ENCODE assay signal across 21 mouse cellular contexts in genomic region chr11:53809354-53809753, GRCm38 (mm10). TPM values are rescaled to one million over a fixed set of nuclear protein-coding genes. Genes with fewer than 3 reads are reported as not detected.
A peak's percentile ranks its signal among the peaks of the same experiment; 100 is the strongest.
DNase-seq lines count a peak whose midpoint lies in the region; ATAC-seq and TF ChIP-seq lines count a peak whose summit lies in the region.
"Had no signal": no experiment of that assay in that cellular context is flagged by ENCODE, and none has a peak within 500 bp of the region (broad histone marks: within the 10 kb centered on the region; RNA-seq: fewer than 3 reads in every experiment).

No protein-coding gene starts in this region.

- WGBS in lung, embryonic 15.5 days = 31% methylated on average over 5 of the region's 5 CpGs
- WGBS in small intestine, adult 2 months = 70% methylated on average over 5 of the region's 5 CpGs
- 51% methylated on average over 5 of the region's 5 CpGs for WGBS in forebrain, embryonic 15.5 days
- WGBS in forebrain, embryonic 11.5 days = 53% methylated on average over 5 of the region's 5 CpGs

- H3K27me3 ChIP-seq in lung, embryonic 15.5 days = no peaks in the 10 kb centered on the region
- H3K27me3 ChIP-seq in small intestine, adult 2 months (ENCODE audit: control insufficient read depth, insufficient read depth, low read length) = no peaks in the 10 kb centered on the region
- H3K27me3 ChIP-seq in forebrain, embryonic 15.5 days = no peaks in the 10 kb centered on the region
- H3K27me3 ChIP-seq in forebrain, embryonic 11.5 days (ENCODE audit: control insufficient read depth, insufficient read depth, low read length) = no peaks in the 10 kb centered on the region
- H3K27me3 ChIP-seq: embryonic facial prominence, embryonic 15.5 days; limb, embryonic 13.5 days had no signal

- no peak for DNase-seq in gastrocnemius, adult 2 months
- DNase-seq in gastrocnemius, postnatal 10 days = no peak
- DNase-seq in layer of hippocampus, adult 9-11 months = no peak
- DNase-seq in forebrain, embryonic 11.5 days (ENCODE audit: low spot score) = no peak
- DNase-seq: adrenal gland, postnatal 25 days; cerebellum, adult 11-12 months; cerebellum, postnatal 25 days; embryo, embryonic 11 days; kidney, adult 8-10 months; layer of hippocampus, postnatal 36 days; thymus, postnatal 14 days had no signal

- H3K4me3 ChIP-seq in gastrocnemius, adult 2 months = no peak overlapping the region
- no peak overlapping the region for H3K4me3 ChIP-seq in brown adipose tissue, adult 24 weeks (ENCODE audit: insufficient read depth, low read depth, low read length)
- H3K4me3 ChIP-seq in lung, embryonic 15.5 days = no peak overlapping the region
- no peak overlapping the region for H3K4me3 ChIP-seq in small intestine, adult 2 months (ENCODE audit: low read depth, low read length)
- no peak overlapping the region for H3K4me3 ChIP-seq in forebrain, embryonic 15.5 days
- H3K4me3 ChIP-seq in forebrain, embryonic 11.5 days (ENCODE audit: low read depth, low read length) = no peak overlapping the region
- H3K4me3 ChIP-seq: embryonic facial prominence, embryonic 15.5 days; limb, embryonic 13.5 days had no signal

- H3K9me3 ChIP-seq in lung, embryonic 15.5 days = no peaks in the 10 kb centered on the region
- H3K9me3 ChIP-seq in forebrain, embryonic 15.5 days = no peaks in the 10 kb centered on the region
- H3K9me3 ChIP-seq in forebrain, embryonic 11.5 days (ENCODE audit: control insufficient read depth, low read length) = no peaks in the 10 kb centered on the region
- H3K9me3 ChIP-seq: embryonic facial prominence, embryonic 15.5 days; limb, embryonic 13.5 days had no signal

- no peaks in the 10 kb centered on the region for H3K36me3 ChIP-seq in lung, embryonic 15.5 days
- H3K36me3 ChIP-seq in small intestine, adult 2 months (ENCODE audit: control insufficient read depth, insufficient read depth, low read length) = 0 out of 2 replicates have a peak, but pooled peaks cover 1% of the 10 kb centered on the region
- H3K36me3 ChIP-seq in forebrain, embryonic 15.5 days = no peaks in the 10 kb centered on the region
- H3K36me3 ChIP-seq in forebrain, embryonic 11.5 days (ENCODE audit: control insufficient read depth, insufficient read depth, low read length) = no peaks in the 10 kb centered on the region
- H3K36me3 ChIP-seq: embryonic facial prominence, embryonic 15.5 days; limb, embryonic 13.5 days had no signal

- no peak for ATAC-seq in lung, embryonic 15.5 days (ENCODE audit: borderline replicate concordance, extremely low read depth, low FRiP score, low TSS enrichment)
- ATAC-seq in forebrain, embryonic 15.5 days (replicated peaks) = no peak
- no peak for ATAC-seq in forebrain, embryonic 11.5 days (replicated peaks; ENCODE audit: low FRiP score)
- ATAC-seq: hindbrain, embryonic 16.5 days had no signal

- peaks cover 44% of the 10 kb centered on the region for H3K4me1 ChIP-seq in brown adipose tissue, adult 24 weeks (ENCODE audit: control insufficient read depth, insufficient read depth, insufficient read length, low read length)
- peaks cover 7% of the 10 kb centered on the region; the same call in 1 of the 2 replicates for H3K4me1 ChIP-seq in lung, embryonic 15.5 days
- H3K4me1 ChIP-seq in small intestine, adult 2 months (ENCODE audit: control insufficient read depth, insufficient read depth, insufficient read length, low read length) = peaks cover 18% of the 10 kb centered on the region
- H3K4me1 ChIP-seq in forebrain, embryonic 15.5 days = no peaks in the 10 kb centered on the region
- no peaks in the 10 kb centered on the region for H3K4me1 ChIP-seq in forebrain, embryonic 11.5 days (replicated peaks; ENCODE audit: control insufficient read depth, insufficient read depth, low read length)
- H3K4me1 ChIP-seq: embryonic facial prominence, embryonic 15.5 days had no signal

- TF ChIP-seq POLR2A in small intestine, adult 2 months (IDR thresholded peaks at IDR 0.05; ENCODE audit: low read depth, low read length) = no peak

- TF ChIP-seq CTCF in gastrocnemius, adult 2 months (IDR thresholded peaks at IDR 0.05) = no peak
- no peak for TF ChIP-seq CTCF in small intestine, adult 2 months (IDR thresholded peaks at IDR 0.05; ENCODE audit: extremely low read depth, insufficient read length, insufficient replicate concordance, low read depth, low read length)

- no peak overlapping the region for H3K4me2 ChIP-seq in lung, embryonic 15.5 days
- no peak overlapping the region for H3K4me2 ChIP-seq in forebrain, embryonic 15.5 days (replicated peaks)
- H3K4me2 ChIP-seq in forebrain, embryonic 11.5 days (ENCODE audit: low read depth, low read length, severe bottlenecking) = no peak overlapping the region
- H3K4me2 ChIP-seq: embryonic facial prominence, embryonic 15.5 days; limb, embryonic 13.5 days had no signal

- H3K27ac ChIP-seq in gastrocnemius, adult 2 months = peak overlapping the region; percentile 31
- H3K27ac ChIP-seq in brown adipose tissue, adult 24 weeks (replicated peaks; ENCODE audit: low read depth, low read length) = peak overlapping the region; percentile 19
- H3K27ac ChIP-seq in lung, embryonic 15.5 days = peak overlapping the region; percentile 43
- H3K27ac ChIP-seq in small intestine, adult 2 months (ENCODE audit: insufficient read depth, low read depth, low read length) = peak overlapping the region; percentile 57; the same call in 1 of the 2 replicates
- no peak overlapping the region for H3K27ac ChIP-seq in forebrain, embryonic 15.5 days (replicated peaks)
- H3K27ac ChIP-seq in forebrain, embryonic 11.5 days (ENCODE audit: low read depth, low read length) = no peak overlapping the region
- H3K27ac ChIP-seq: embryonic facial prominence, embryonic 15.5 days; limb, embryonic 13.5 days had no signal

- no peak overlapping the region for H3K9ac ChIP-seq in lung, embryonic 15.5 days
- H3K9ac ChIP-seq in forebrain, embryonic 15.5 days (replicated peaks) = no peak overlapping the region
- no peak overlapping the region for H3K9ac ChIP-seq in forebrain, embryonic 11.5 days (ENCODE audit: low read length)
- H3K9ac ChIP-seq: embryonic facial prominence, embryonic 15.5 days; limb, embryonic 13.5 days had no signal

- intact Hi-C loops in gastrocnemius, adult 2 months (cut with DNase I) = no loop called here

RNA-seq across cellular contexts. Expression of gene Gm17334, which starts 36.4 kb away (rescaled TPM):
- total RNA-seq in gastrocnemius, adult 2 months (2021) = under 1 TPM; 0.28 to 0.53 TPM
- total RNA-seq in gastrocnemius, postnatal 10 days (2021) = under 1 TPM; 0.26 to 0.70 TPM
- polyA plus RNA-seq in brown adipose tissue, adult 24 weeks (2012; ENCODE audit: insufficient read depth, insufficient read length, missing spikeins) = not detected in 2 replicates
- polyA plus RNA-seq in lung, embryonic 15.5 days (2015; fragmentation: Nextera tagmentation; extraction: Ambion mirVana) = 0.22 and 0.36 TPM in 2 replicates
- 0.25 and 1.6 TPM in 2 replicates for polyA plus RNA-seq in small intestine, adult 2 months (2012; rRNA removed)
- not detected in 2 replicates for polyA plus RNA-seq in forebrain, embryonic 15.5 days (2015; fragmentation: Nextera tagmentation; extraction: Ambion mirVana)
- polyA plus RNA-seq in forebrain, embryonic 11.5 days (2014; fragmentation: Nextera tagmentation; extraction: Ambion mirVana) = not detected in 2 replicates
- total RNA-seq: midbrain, postnatal 0 days had no signal
- polyA plus RNA-seq: heart, embryonic 14.5 days; hindbrain, embryonic 16.5 days; midbrain, postnatal 0 days; testis, adult 2 months had no signal

RNA-seq across cellular contexts. Expression of gene Irf1, which starts 39.5 kb away (rescaled TPM):
- 1 to 10 TPM; 6.2 to 7.0 TPM for total RNA-seq in gastrocnemius, adult 2 months (2021)
- 10 to 100 TPM in 1 of 2 experiments, 1 to 10 TPM in 1; 9.4 to 13.7 TPM for total RNA-seq in gastrocnemius, postnatal 10 days (2021)
- polyA plus RNA-seq in brown adipose tissue, adult 24 weeks (2012; ENCODE audit: insufficient read depth, insufficient read length, missing spikeins) = 12.5 and 27.9 TPM in 2 replicates
- 24.8 and 28.7 TPM in 2 replicates for polyA plus RNA-seq in lung, embryonic 15.5 days (2015; fragmentation: Nextera tagmentation; extraction: Ambion mirVana)
- 93.3 and 233 TPM in 2 replicates for polyA plus RNA-seq in small intestine, adult 2 months (2012; rRNA removed)
- 2.9 and 3.3 TPM in 2 replicates for polyA plus RNA-seq in forebrain, embryonic 15.5 days (2015; fragmentation: Nextera tagmentation; extraction: Ambion mirVana)
- 4.0 and 4.3 TPM in 2 replicates for polyA plus RNA-seq in forebrain, embryonic 11.5 days (2014; fragmentation: Nextera tagmentation; extraction: Ambion mirVana)

RNA-seq across cellular contexts. Expression of gene Gm12216, which starts 49.7 kb away (rescaled TPM):
- total RNA-seq in gastrocnemius, adult 2 months (2021) = 1 to 10 TPM in 1 of 2 experiments, under 1 TPM in 1; 0.87 to 1.4 TPM
- 1 to 10 TPM; 3.5 to 4.0 TPM for total RNA-seq in gastrocnemius, postnatal 10 days (2021)
- polyA plus RNA-seq in brown adipose tissue, adult 24 weeks (2012; ENCODE audit: insufficient read depth, insufficient read length, missing spikeins) = 6.5 and 7.8 TPM in 2 replicates
- polyA plus RNA-seq in lung, embryonic 15.5 days (2015; fragmentation: Nextera tagmentation; extraction: Ambion mirVana) = 1.0 and 2.5 TPM in 2 replicates
- 5.8 and 12.4 TPM in 2 replicates for polyA plus RNA-seq in small intestine, adult 2 months (2012; rRNA removed)
- 0.28 TPM in 1 of 2 replicates, not detected in the other for polyA plus RNA-seq in forebrain, embryonic 15.5 days (2015; fragmentation: Nextera tagmentation; extraction: Ambion mirVana)
- polyA plus RNA-seq in forebrain, embryonic 11.5 days (2014; fragmentation: Nextera tagmentation; extraction: Ambion mirVana) = not detected in 2 replicates
- total RNA-seq: midbrain, postnatal 0 days had no signal

Comparison
In these comparisons a context has a peak if more than half of its experiments do, and no peak if none do; other contexts are left out.
1. H3K27ac ChIP-seq: peak in gastrocnemius, adult 2 months (single experiment), brown adipose tissue, adult 24 weeks (single experiment), lung, embryonic 15.5 days (single experiment) and small intestine, adult 2 months (single experiment); none in forebrain, embryonic 15.5 days (single experiment) and forebrain, embryonic 11.5 days (single experiment).